Mouse (Mus musculus): ENCODE measurements around the gene Nfkbia.

Nfkbia gene

GRCm38 (mm10) chr12:55465401-55465983, 27.0 kb downstream of the Nfkbia start:
- DNase-seq (ENCODE audit: low read depth) = no peak

GRCm38 (mm10) chr12:55464846-55465361, 27.5 kb downstream of the Nfkbia start:
- peak; percentile 83 for DNase-seq (ENCODE audit: low read depth)

GRCm38 (mm10) chr12:55463992-55464845, 28.2 kb downstream of the Nfkbia start:
- DNase-seq (ENCODE audit: low read depth) = peak; percentile 82

- no peak for DNase-seq (ENCODE audit: low read depth)
Measured at GRCm38 (mm10) chr12:55463087-55463486, 29.4 kb downstream of the Nfkbia start.

- peak; percentile 60 for DNase-seq (ENCODE audit: low read depth)
Measured at GRCm38 (mm10) chr12:55462456-55462855, 30.0 kb downstream of the Nfkbia start.

GRCm38 (mm10) chr12:55461767-55462166, 30.7 kb downstream of the Nfkbia start:
- DNase-seq (ENCODE audit: low read depth) = peak; percentile 85

GRCm38 (mm10) chr12:55460900-55461299, 31.5 kb downstream of the Nfkbia start:
- peak; percentile 55 for DNase-seq (ENCODE audit: low read depth)

GRCm38 (mm10) chr12:55459739-55460138, 32.7 kb downstream of the Nfkbia start:
- no peak for DNase-seq (ENCODE audit: low read depth)

- DNase-seq (ENCODE audit: low read depth) = no peak
Measured at GRCm38 (mm10) chr12:55456893-55457292, 35.6 kb downstream of the Nfkbia start.

GRCm38 (mm10) chr12:55456136-55456535, 36.3 kb downstream of the Nfkbia start:
- no peak for DNase-seq (ENCODE audit: low read depth)

GRCm38 (mm10) chr12:55455206-55455605, 37.2 kb downstream of the Nfkbia start:
- DNase-seq (ENCODE audit: low read depth) = peak; percentile 36

GRCm38 (mm10) chr12:55453924-55454323, 38.5 kb downstream of the Nfkbia start:
- DNase-seq (ENCODE audit: low read depth) = peak; percentile 48

GRCm38 (mm10) chr12:55452839-55453238, 39.6 kb downstream of the Nfkbia start:
- DNase-seq (ENCODE audit: low read depth) = peak; percentile 54

- DNase-seq (ENCODE audit: low read depth) = no peak
Measured at GRCm38 (mm10) chr12:55450421-55450820, 42.0 kb downstream of the Nfkbia start.

- no peak for DNase-seq (ENCODE audit: low read depth)
Measured at GRCm38 (mm10) chr12:55449048-55449447, 43.4 kb downstream of the Nfkbia start.

- DNase-seq (ENCODE audit: low read depth) = no peak
Measured at GRCm38 (mm10) chr12:55448457-55448856, 44.0 kb downstream of the Nfkbia start.

GRCm38 (mm10) chr12:55447396-55447760, 45.1 kb downstream of the Nfkbia start:
- no peak for DNase-seq (ENCODE audit: low read depth)

GRCm38 (mm10) chr12:55446746-55447395, 45.6 kb downstream of the Nfkbia start:
- DNase-seq (ENCODE audit: low read depth) = peak; percentile 74

- DNase-seq (ENCODE audit: low read depth) = no peak
Measured at GRCm38 (mm10) chr12:55446366-55446745, 46.1 kb downstream of the Nfkbia start.

GRCm38 (mm10) chr12:55445583-55445982, 46.9 kb downstream of the Nfkbia start:
- DNase-seq (ENCODE audit: low read depth) = no peak

- no peak for DNase-seq (ENCODE audit: low read depth)
Measured at GRCm38 (mm10) chr12:55444031-55444451, 48.4 kb downstream of the Nfkbia start.
